Mouse (Mus musculus) regulatory T cell (primary cell): ENCODE results near the gene 6330409D20Rik.

Source experiments
- in situ Hi-C: fragments of 300-600 bp; cut with MboI, MseI; formaldehyde crosslinking; loops from one replicate; pipeline ENCODE4 v1.15.1; 2025; ENCODE audit warnings: high pct_unique_total_duplicates

6330409D20Rik gene

GRCm38 (mm10) chr2:32724832-32725790 lies 15.7 kb downstream of the 6330409D20Rik start:
- in situ Hi-C loops: no loop called here

GRCm38 (mm10) chr2:32724149-32724548 lies 16.7 kb downstream of the 6330409D20Rik start:
- in situ Hi-C loops: no loop called here

GRCm38 (mm10) chr2:32722581-32722980 lies 18.2 kb downstream of the 6330409D20Rik start:
- in situ Hi-C loops: no loop called here

- in situ Hi-C loops: no loop called here
Observed at GRCm38 (mm10) chr2:32722046-32722445, 18.8 kb downstream of the 6330409D20Rik start.

- in situ Hi-C loops: no loop called here
Observed at GRCm38 (mm10) chr2:32720681-32721229, 20.1 kb downstream of the 6330409D20Rik start, which contains the start of gene Sh2d3c. Sh2d3c (plus strand) TSS chr2:32721055.

- in situ Hi-C loops: no loop called here
Observed at GRCm38 (mm10) chr2:32720053-32720452, 20.8 kb downstream of the 6330409D20Rik start.

- in situ Hi-C loops: no loop called here
Observed at GRCm38 (mm10) chr2:32718761-32719160, 22.1 kb downstream of the 6330409D20Rik start.

- in situ Hi-C loops: no loop called here
Observed at GRCm38 (mm10) chr2:32714987-32715425, 25.8 kb downstream of the 6330409D20Rik start.

GRCm38 (mm10) chr2:32714117-32714986 lies 26.5 kb downstream of the 6330409D20Rik start:
- in situ Hi-C loops: no loop called here

- in situ Hi-C loops: no loop called here
Observed at GRCm38 (mm10) chr2:32712934-32713817, 27.6 kb downstream of the 6330409D20Rik start, which contains the start of gene Cdk9. Cdk9 (minus strand) TSS chr2:32713076.

- in situ Hi-C loops: no loop called here
Observed at GRCm38 (mm10) chr2:32712586-32712933, 28.3 kb downstream of the 6330409D20Rik start.

- in situ Hi-C loops: no loop called here
Observed at GRCm38 (mm10) chr2:32712108-32712551, 28.7 kb downstream of the 6330409D20Rik start.

- in situ Hi-C loops: no loop called here
Observed at GRCm38 (mm10) chr2:32711301-32712056, 29.3 kb downstream of the 6330409D20Rik start.

GRCm38 (mm10) chr2:32710425-32710824 lies 30.4 kb downstream of the 6330409D20Rik start:
- in situ Hi-C loops: no loop called here

GRCm38 (mm10) chr2:32709521-32710137 lies 31.2 kb downstream of the 6330409D20Rik start:
- in situ Hi-C loops: no loop called here

- in situ Hi-C loops: no loop called here
Observed at GRCm38 (mm10) chr2:32708643-32709042, 32.2 kb downstream of the 6330409D20Rik start.

GRCm38 (mm10) chr2:32706971-32707370 lies 33.8 kb downstream of the 6330409D20Rik start:
- in situ Hi-C loops: no loop called here

GRCm38 (mm10) chr2:32705018-32705417 lies 35.8 kb downstream of the 6330409D20Rik start:
- in situ Hi-C loops: no loop called here

GRCm38 (mm10) chr2:32704021-32704421 lies 36.8 kb downstream of the 6330409D20Rik start, which contains the start of gene Fpgs:
Fpgs (minus strand) TSS chr2:32704145.
- in situ Hi-C loops: loop anchor here (5.0 kb wide), 1 partner anchor 68 kb away; no protein-coding TSS in a partner anchor
